Mouse (Mus musculus): Measurements from ENCODE around the gene Cc2d2b. TPM values are rescaled to one million over a fixed set of nuclear protein-coding genes. Genes with fewer than 3 reads are reported as not detected.

The Cc2d2b gene
- polyA plus RNA-seq, 1 experiment = not detected

- no peak overlapping the region for H3ac ChIP-seq (ENCODE audit: control insufficient read depth, insufficient read length, low read depth)
- H3K79me3 ChIP-seq (ENCODE audit: low read depth) = no peaks in the 10 kb centered on the region
- TF ChIP-seq MYOD1 (IDR thresholded peaks at IDR 0.05; ENCODE audit: control insufficient read depth, insufficient read length, low read depth) (no peak), CTCF (IDR thresholded peaks at IDR 0.05; ENCODE audit: control insufficient read depth, insufficient read depth, insufficient read length) (no peak), MYOG (IDR thresholded peaks at IDR 0.05; ENCODE audit: control insufficient read depth, extremely low read depth, insufficient read length) (no peak), MAX (IDR thresholded peaks at IDR 0.05) (no peak)
- H3K4me3 ChIP-seq (ENCODE audit: insufficient read depth, poor library complexity, severe bottlenecking) = no peak overlapping the region
- peaks cover 22% of the 10 kb centered on the region for H3K27me3 ChIP-seq (ENCODE audit: control insufficient read depth, insufficient read depth, insufficient read length)
- no peaks in the 10 kb centered on the region for H3K36me3 ChIP-seq (ENCODE audit: control insufficient read depth, insufficient read depth)
- H3K79me2 ChIP-seq (ENCODE audit: control insufficient read depth, insufficient read depth) = peaks cover 2% of the 10 kb centered on the region
Observed at GRCm38 (mm10) chr19:40826735-40827134, 78.2 kb downstream of the Cc2d2b start.

- TF ChIP-seq MYOG (IDR thresholded peaks at IDR 0.05; ENCODE audit: control insufficient read depth, extremely low read depth, insufficient read length) = no peak
- TF ChIP-seq USF1 (IDR thresholded peaks at IDR 0.05; ENCODE audit: low read depth) = no peak
- TF ChIP-seq CTCF (IDR thresholded peaks at IDR 0.05; ENCODE audit: control insufficient read depth, insufficient read depth, insufficient read length) = no peak
- TF ChIP-seq MYOD1 (IDR thresholded peaks at IDR 0.05; ENCODE audit: control insufficient read depth, insufficient read length, low read depth) = no peak
- TF ChIP-seq CEBPB (IDR thresholded peaks at IDR 0.05; ENCODE audit: low read depth) = no peak
- TF ChIP-seq FOSL1 (IDR thresholded peaks at IDR 0.05; ENCODE audit: insufficient read depth, low read length, poor library complexity, severe bottlenecking) = no peak
- TF ChIP-seq MAX (IDR thresholded peaks at IDR 0.05) = no peak
- H3K79me2 ChIP-seq (ENCODE audit: control insufficient read depth, insufficient read depth) = peaks cover 35% of the 10 kb centered on the region
- H3K4me3 ChIP-seq (ENCODE audit: insufficient read depth, poor library complexity, severe bottlenecking) = peak overlapping the region; percentile 40
- H3K36me3 ChIP-seq (ENCODE audit: control insufficient read depth, insufficient read depth) = no peaks in the 10 kb centered on the region
- H3K27me3 ChIP-seq (ENCODE audit: control insufficient read depth, insufficient read depth, insufficient read length) = peaks cover 16% of the 10 kb centered on the region
- peaks cover 17% of the 10 kb centered on the region for H3K79me3 ChIP-seq (ENCODE audit: low read depth)
- H3ac ChIP-seq (ENCODE audit: control insufficient read depth, insufficient read length, low read depth) = no peak overlapping the region
Observed at GRCm38 (mm10) chr19:40830198-40830597, 81.6 kb downstream of the Cc2d2b start.

- H3K27me3 ChIP-seq (ENCODE audit: control insufficient read depth, insufficient read depth, insufficient read length) = peaks cover 16% of the 10 kb centered on the region
- peak within 1 kb of the TSS; percentile 40 for H3K4me3 ChIP-seq (ENCODE audit: insufficient read depth, poor library complexity, severe bottlenecking)
- TF ChIP-seq MYOG (IDR thresholded peaks at IDR 0.05; ENCODE audit: control insufficient read depth, extremely low read depth, insufficient read length) (no peak), CTCF (IDR thresholded peaks at IDR 0.05; ENCODE audit: control insufficient read depth, insufficient read depth, insufficient read length) (no peak), USF1 (IDR thresholded peaks at IDR 0.05; ENCODE audit: low read depth) (no peak), FOSL1 (IDR thresholded peaks at IDR 0.05; ENCODE audit: insufficient read depth, low read length, poor library complexity, severe bottlenecking) (no peak), MAX (IDR thresholded peaks at IDR 0.05) (peak; percentile 19), MYOD1 (IDR thresholded peaks at IDR 0.05; ENCODE audit: control insufficient read depth, insufficient read length, low read depth) (no peak), CEBPB (IDR thresholded peaks at IDR 0.05; ENCODE audit: low read depth) (no peak)
- H3K36me3 ChIP-seq (ENCODE audit: control insufficient read depth, insufficient read depth) = no peaks in the 10 kb centered on the region
- H3K79me2 ChIP-seq (ENCODE audit: control insufficient read depth, insufficient read depth) = peaks cover 42% of the 10 kb centered on the region
- H3ac ChIP-seq (ENCODE audit: control insufficient read depth, insufficient read length, low read depth) = peak within 1 kb of the TSS; percentile 94
- peaks cover 23% of the 10 kb centered on the region for H3K79me3 ChIP-seq (ENCODE audit: low read depth)
Observed at GRCm38 (mm10) chr19:40830703-40831415, 82.3 kb downstream of the Cc2d2b start, which contains the start of gene Ccnj. Ccnj (plus strand) TSS chr19:40831279.

GRCm38 (mm10) chr19:40831416-40832201 lies 83.1 kb downstream of the Cc2d2b start:
- no peaks in the 10 kb centered on the region for H3K36me3 ChIP-seq (ENCODE audit: control insufficient read depth, insufficient read depth)
- H3K79me2 ChIP-seq (ENCODE audit: control insufficient read depth, insufficient read depth) = peaks cover 49% of the 10 kb centered on the region
- H3K79me3 ChIP-seq (ENCODE audit: low read depth) = peaks cover 23% of the 10 kb centered on the region
- H3ac ChIP-seq (ENCODE audit: control insufficient read depth, insufficient read length, low read depth) = peak overlapping the region; percentile 94
- no peak for TF ChIP-seq CEBPB (IDR thresholded peaks at IDR 0.05; ENCODE audit: low read depth)
- TF ChIP-seq MAX (IDR thresholded peaks at IDR 0.05) = peak; percentile 8
- TF ChIP-seq MYOG (IDR thresholded peaks at IDR 0.05; ENCODE audit: control insufficient read depth, extremely low read depth, insufficient read length) = no peak
- H3K4me3 ChIP-seq (ENCODE audit: insufficient read depth, poor library complexity, severe bottlenecking) = peak overlapping the region; percentile 40
- H3K27me3 ChIP-seq (ENCODE audit: control insufficient read depth, insufficient read depth, insufficient read length) = peaks cover 15% of the 10 kb centered on the region

- TF ChIP-seq USF1 (IDR thresholded peaks at IDR 0.05; ENCODE audit: low read depth) (no peak), FOSL1 (IDR thresholded peaks at IDR 0.05; ENCODE audit: insufficient read depth, low read length, poor library complexity, severe bottlenecking) (no peak), CTCF (IDR thresholded peaks at IDR 0.05; ENCODE audit: control insufficient read depth, insufficient read depth, insufficient read length) (no peak), CEBPB (IDR thresholded peaks at IDR 0.05; ENCODE audit: low read depth) (no peak), MYOD1 (IDR thresholded peaks at IDR 0.05; ENCODE audit: control insufficient read depth, insufficient read length, low read depth) (no peak), MAX (IDR thresholded peaks at IDR 0.05) (no peak), MYOG (IDR thresholded peaks at IDR 0.05; ENCODE audit: control insufficient read depth, extremely low read depth, insufficient read length) (no peak)
- H3K4me3 ChIP-seq (ENCODE audit: insufficient read depth, poor library complexity, severe bottlenecking) = peak overlapping the region; percentile 40
Observed at GRCm38 (mm10) chr19:40832361-40832760, 83.8 kb downstream of the Cc2d2b start.

More at GRCm38 (mm10) chr19:40832361-40832760, 83.8 kb downstream of the Cc2d2b start:
- Histone ChIP-seq H3K27me3 (ENCODE audit: control insufficient read depth, insufficient read depth, insufficient read length) (peaks cover 7% of the 10 kb centered on the region), H3ac (ENCODE audit: control insufficient read depth, insufficient read length, low read depth) (peak overlapping the region; percentile 94), H3K79me3 (ENCODE audit: low read depth) (peaks cover 23% of the 10 kb centered on the region), H3K79me2 (ENCODE audit: control insufficient read depth, insufficient read depth) (peaks cover 55% of the 10 kb centered on the region), H3K36me3 (ENCODE audit: control insufficient read depth, insufficient read depth) (peaks cover 7% of the 10 kb centered on the region)
